Mouse (Mus musculus): ENCODE measurements around the gene Yipf7. TPM values are rescaled to one million over a fixed set of nuclear protein-coding genes. Genes with fewer than 3 reads are reported as not detected.

Gene Yipf7
- polyA plus RNA-seq, 1 experiment from 2014 or later: 0.19 TPM

DNA sequence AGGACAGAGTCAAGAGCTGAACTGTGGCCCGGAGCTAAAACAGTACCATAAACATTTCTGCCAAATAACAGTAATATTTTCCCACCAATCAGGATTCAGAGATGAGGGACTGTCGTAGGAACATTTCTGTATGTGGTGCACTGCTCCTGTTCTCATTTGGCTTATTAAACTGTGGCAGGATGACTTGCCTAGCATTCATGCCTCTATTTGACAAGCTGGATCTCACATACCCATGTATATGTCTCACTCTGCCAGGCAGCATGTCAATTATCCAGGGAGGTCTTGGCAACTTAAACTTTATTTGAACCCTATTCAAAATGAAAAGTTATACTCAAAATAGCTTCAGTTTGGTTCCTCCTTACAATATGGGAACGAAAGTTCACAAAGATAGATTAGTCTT is 35.4 kb downstream of the Yipf7 start:
- Histone ChIP-seq H3K27me3 (no peaks in the 10 kb centered on the region), H3K4me1 (replicated peaks) (no peaks in the 10 kb centered on the region), H3K9me3 (no peaks in the 10 kb centered on the region), H3K27ac (no peak overlapping the region), H3K36me3 (no peaks in the 10 kb centered on the region), H3K4me2 (no peak overlapping the region), H3K9ac (replicated peaks) (no peak overlapping the region), H3K4me3 (replicated peaks) (no peak overlapping the region)
- WGBS: 81% methylated on average over 3 of the region's 3 CpGs
- ATAC-seq (ENCODE audit: insufficient number of reproducible peaks, insufficient read depth, low FRiP score, low TSS enrichment, low read depth): no peak

DNA sequence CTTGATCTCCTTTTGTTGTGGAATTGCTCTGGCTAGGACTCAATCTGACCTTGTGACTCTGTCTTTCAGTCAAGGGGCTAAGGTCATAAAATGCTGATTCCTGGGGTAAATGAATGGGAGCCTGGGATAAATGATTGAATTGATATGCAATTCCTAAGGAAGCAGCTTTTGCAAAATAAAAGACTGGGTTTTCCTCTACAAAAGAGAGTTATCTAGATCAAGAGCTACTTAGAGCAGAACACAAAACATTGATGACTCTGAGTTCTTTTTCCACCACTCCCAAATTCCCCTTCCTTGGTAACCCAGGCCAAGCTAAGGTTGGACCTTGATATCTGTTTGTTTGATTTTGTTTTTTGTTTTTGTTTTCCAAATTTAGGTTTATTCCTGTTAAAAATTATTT is 53.4 kb downstream of the Yipf7 start:
- Histone ChIP-seq H3K9me3 (no peaks in the 10 kb centered on the region), H3K9ac (replicated peaks) (no peak overlapping the region), H3K27me3 (no peaks in the 10 kb centered on the region), H3K4me1 (replicated peaks) (no peaks in the 10 kb centered on the region), H3K27ac (no peak overlapping the region), H3K36me3 (no peaks in the 10 kb centered on the region), H3K4me3 (replicated peaks) (no peak overlapping the region), H3K4me2 (no peak overlapping the region)
- no peak for ATAC-seq (ENCODE audit: insufficient number of reproducible peaks, insufficient read depth, low FRiP score, low TSS enrichment, low read depth)

DNA sequence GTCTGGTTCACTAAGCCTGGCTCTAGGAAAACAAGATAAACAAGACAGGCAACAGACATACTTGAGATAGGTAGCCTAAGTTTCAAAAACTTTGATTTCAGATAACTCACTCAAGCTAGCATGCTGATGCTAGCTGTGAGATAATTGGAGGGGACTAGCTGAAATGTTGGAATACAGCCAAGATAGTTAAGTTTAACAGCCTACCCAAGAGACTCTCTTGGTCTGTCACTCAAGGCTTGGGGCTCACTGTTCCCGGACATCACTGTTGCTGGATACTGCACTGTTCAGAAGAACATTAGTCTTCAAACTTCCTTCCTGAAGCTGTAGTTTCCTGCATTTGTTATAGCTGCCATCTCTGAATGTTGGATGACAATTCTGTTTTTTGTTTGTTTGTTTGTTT is 74.9 kb downstream of the Yipf7 start:
- no peak for ATAC-seq (ENCODE audit: insufficient number of reproducible peaks, insufficient read depth, low FRiP score, low TSS enrichment, low read depth)

More for the DNA sequence above, 74.9 kb downstream of the Yipf7 start:
- H3K27ac ChIP-seq: no peak overlapping the region
- H3K4me1 ChIP-seq (replicated peaks): no peaks in the 10 kb centered on the region
- 72% methylated on average over 1 of the region's 1 CpGs for WGBS
- H3K36me3 ChIP-seq: no peaks in the 10 kb centered on the region
- H3K27me3 ChIP-seq: no peaks in the 10 kb centered on the region
- no peak overlapping the region for H3K9ac ChIP-seq (replicated peaks)
- H3K4me2 ChIP-seq: no peak overlapping the region
- H3K9me3 ChIP-seq: no peaks in the 10 kb centered on the region
- H3K4me3 ChIP-seq (replicated peaks): no peak overlapping the region

Other genes starting within 250 kb of the Yipf7 start
- 2.7 and 4.3 TPM in 2 replicates for gene Kctd8, start 201.0 kb downstream of the Yipf7 start, polyA plus RNA-seq (2016; fragmentation: Nextera tagmentation; extraction: Ambion mirVana)
- gene Guf1, start 14.3 kb upstream of the Yipf7 start, polyA plus RNA-seq (2016; fragmentation: Nextera tagmentation; extraction: Ambion mirVana): 73.1 and 73.5 TPM in 2 replicates
- 34.4 and 35.8 TPM in 2 replicates for gene Gnpda2, start 49.7 kb upstream of the Yipf7 start, polyA plus RNA-seq (2016; fragmentation: Nextera tagmentation; extraction: Ambion mirVana)